ENCODE assay signal across 16 mouse cellular contexts in genomic region chr6:119860236-119860635, GRCm38 (mm10). TPM values are rescaled to one million over a fixed set of nuclear protein-coding genes. Genes with fewer than 3 reads are reported as not detected.
A peak's percentile ranks its signal among the peaks of the same experiment; 100 is the strongest.
DNase-seq lines count a peak whose midpoint lies in the region.
"Had no signal": no experiment of that assay in that cellular context is flagged by ENCODE, and none has a peak within 500 bp of the region (broad histone marks: within the 10 kb centered on the region; RNA-seq: fewer than 3 reads in every experiment).

No protein-coding gene starts in this region.

- DNase-seq in 3T3-L1 (ENCODE audit: low read depth, low spot score): peak; percentile 77
- peak; percentile 69 for DNase-seq in NIH3T3 (ENCODE audit: low read depth)
- no peak for DNase-seq in gastrocnemius, postnatal 10 days
- no peak for DNase-seq in right cerebral cortex, postnatal 25 days
- DNase-seq: adrenal gland, adult 2 months; adrenal gland, adult 8-10 months; adrenal gland, postnatal 10 days; adrenal gland, postnatal 14 days; adrenal gland, postnatal 25 days; adrenal gland, postnatal 36 days; B cell, adult 2 months; cerebellum, adult 11 months; cerebellum, adult 11-12 months; cerebellum, adult 18-20 months; cerebellum, adult 2 months; cerebellum, adult 8-10 months had no signal

RNA-seq across cellular contexts. Expression of gene Erc1, which starts 12.3 kb away (rescaled TPM):
- total RNA-seq in gastrocnemius, postnatal 10 days (2021): 10 to 100 TPM; 22.7 to 26.7 TPM

RNA-seq across cellular contexts. Expression of gene Rad52, which starts 42.3 kb away (rescaled TPM):
- total RNA-seq in gastrocnemius, postnatal 10 days (2021): 10 to 100 TPM; 10.4 to 20.3 TPM

Comparison
In these comparisons a context has a peak if more than half of its experiments do, and no peak if none do; other contexts are left out.
1. DNase-seq: peak in 3T3-L1 (single experiment) and NIH3T3 (single experiment); none in gastrocnemius, postnatal 10 days (single experiment) and right cerebral cortex, postnatal 25 days (single experiment).